Mouse (Mus musculus): ENCODE data around the gene Frmd4a.

The Frmd4a gene

DNA sequence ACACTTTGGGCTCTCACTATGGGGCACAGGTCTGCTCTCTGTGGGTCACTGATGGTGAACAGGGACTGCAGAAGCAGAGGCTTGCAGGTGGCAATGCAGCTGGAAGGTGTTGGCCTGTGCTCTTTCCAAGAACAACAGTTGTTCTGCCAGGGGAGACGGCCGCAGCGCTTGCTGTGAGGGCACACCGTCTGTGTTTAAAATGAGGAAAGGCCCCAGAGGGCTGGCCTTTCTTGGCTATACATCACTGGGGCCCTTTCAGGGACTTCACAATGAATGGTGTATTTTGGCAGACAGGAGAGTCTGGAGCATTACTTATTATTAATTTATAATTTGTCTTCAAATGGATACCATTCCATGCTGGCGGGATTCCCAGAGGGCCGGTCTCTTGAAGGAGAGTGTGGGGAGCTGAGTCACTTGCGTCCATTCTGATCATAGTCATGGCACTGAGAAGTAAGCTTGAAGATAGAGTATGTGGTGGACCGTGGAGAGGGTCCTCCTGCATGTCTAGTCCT lies 268.9 kb downstream of the Frmd4a start:
- no peak for DNase-seq (ENCODE audit: extremely low read depth, low read depth)

DNA sequence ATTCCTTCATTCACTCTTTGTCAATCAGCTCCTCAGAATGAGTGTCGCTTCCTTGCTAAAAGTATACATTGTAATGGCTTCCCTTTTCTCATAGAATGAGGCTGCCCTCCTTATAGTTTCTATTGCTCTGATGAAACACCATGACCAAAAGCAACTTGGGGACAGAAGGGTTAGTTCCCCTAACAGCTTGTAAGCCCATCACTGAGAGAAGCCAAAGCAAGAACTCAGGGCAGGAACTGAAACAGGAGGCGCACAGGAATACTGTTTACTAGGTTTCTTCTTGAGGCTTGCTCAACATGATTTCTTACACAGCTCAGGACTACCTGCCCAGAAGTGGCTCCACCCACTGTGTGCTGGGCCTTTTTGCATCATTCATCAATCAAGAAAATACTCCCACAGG lies 273.0 kb downstream of the Frmd4a start:
- DNase-seq (ENCODE audit: extremely low read depth, low read depth), result no peak

GRCm38 (mm10) chr2:4291100-4291499 lies 273.6 kb downstream of the Frmd4a start:
- no peak for DNase-seq (ENCODE audit: extremely low read depth, low read depth)

DNA sequence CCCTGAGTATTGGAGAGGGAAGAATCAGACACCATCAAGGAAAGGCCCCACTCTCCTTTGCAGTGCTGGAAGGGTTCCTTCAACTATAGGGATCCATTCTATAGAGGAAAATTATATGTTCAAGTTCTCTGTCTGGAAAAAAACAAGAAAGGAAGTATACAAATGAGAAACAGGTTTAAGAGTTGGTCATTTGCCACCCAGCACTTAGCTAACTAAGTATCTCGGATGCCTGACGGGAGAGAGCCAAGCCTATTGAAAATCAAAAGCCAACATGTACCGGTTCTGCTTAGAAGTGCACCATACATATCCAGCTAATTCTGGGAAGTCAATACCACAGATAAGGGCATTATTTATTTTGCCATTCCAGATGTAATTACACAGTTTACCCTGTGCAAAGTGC lies 274.2 kb downstream of the Frmd4a start:
- DNase-seq (ENCODE audit: extremely low read depth, low read depth), result no peak

- no peak for DNase-seq (ENCODE audit: extremely low read depth, low read depth)
These were observed 276.2 kb downstream of the Frmd4a start for GRCm38 (mm10) chr2:4293726-4294125.

DNA sequence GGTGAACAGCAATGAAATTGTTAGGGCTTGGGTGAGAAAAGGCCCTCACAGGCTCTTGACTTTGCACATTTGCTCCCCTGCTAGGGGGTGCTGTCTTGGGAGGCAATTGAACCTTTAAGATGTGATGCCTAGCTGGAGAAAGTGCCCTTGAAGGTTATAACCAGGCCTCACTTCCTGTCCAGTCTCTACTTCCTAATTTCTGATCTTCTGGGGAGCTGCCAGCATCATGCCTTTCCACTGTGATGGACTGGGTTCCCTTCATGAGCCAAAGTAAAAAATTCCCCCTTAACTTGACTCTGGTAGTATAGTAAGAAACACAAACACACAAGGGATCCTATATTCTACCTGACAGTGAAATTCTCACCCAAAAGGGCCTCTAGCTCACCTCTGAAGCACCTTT lies 278.1 kb downstream of the Frmd4a start:
- no peak for DNase-seq (ENCODE audit: extremely low read depth, low read depth)

- DNase-seq (ENCODE audit: extremely low read depth, low read depth), result no peak
These were observed 279.4 kb downstream of the Frmd4a start for GRCm38 (mm10) chr2:4296881-4297280.

DNA sequence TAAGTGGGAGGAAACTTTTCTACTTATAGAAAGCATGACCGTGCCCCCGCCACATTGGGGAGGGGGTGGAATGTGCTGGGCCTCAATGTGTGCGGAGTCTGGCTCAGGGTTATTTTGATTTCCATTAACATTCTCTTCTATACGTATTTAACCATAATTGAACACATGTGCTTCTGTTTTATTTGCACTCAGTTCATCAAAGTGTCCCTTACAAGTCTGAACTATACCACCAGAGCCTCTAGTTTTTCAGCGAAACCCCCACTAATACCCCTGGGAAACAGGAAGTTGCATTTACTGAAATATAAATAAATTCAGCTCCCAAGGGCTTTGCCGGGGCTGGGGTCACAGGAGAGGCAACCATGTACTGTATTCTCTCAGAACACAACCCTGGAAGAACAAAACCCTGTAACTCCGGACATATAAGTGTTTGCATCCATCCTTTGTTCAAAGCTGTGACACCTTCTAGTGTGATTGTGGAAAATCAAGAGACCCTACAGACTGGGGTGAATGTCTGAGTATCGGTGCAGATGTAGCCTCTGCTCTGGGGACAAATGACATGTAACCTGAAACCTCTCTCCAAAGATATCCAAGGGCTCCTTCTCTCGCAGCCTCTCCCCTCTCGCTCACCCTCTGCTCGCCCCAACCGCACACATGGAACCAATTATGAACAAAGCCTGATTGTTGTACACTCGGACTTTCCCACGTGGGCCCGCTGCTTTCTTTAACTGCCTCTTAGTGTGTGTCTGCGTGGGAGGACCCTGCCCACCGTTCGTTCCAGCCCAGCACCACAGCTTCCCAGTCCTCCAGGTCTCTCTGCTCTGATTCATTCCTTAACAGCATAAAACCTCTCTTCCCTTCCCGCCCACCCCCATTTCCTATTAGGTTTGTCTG lies 281.1 kb downstream of the Frmd4a start:
- DNase-seq (ENCODE audit: extremely low read depth, low read depth), result no peak

DNA sequence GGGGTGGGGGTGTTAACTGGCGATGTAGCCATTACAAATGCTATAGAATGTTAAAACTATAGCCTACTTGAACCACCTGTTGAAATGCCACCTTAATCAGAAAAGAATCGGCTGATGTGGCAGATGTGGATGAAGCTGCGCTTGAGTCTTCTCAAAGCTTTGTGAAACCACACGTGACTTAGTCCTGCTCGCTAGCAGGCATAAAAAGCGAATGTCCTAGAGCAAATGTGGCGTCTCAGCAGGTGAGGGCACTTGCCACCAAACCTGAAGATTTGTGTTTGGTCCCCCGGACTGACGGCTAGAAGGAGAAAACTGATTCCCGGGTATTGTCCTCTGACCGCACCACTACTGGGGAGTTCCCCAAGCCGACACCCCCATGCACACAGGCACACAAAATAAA lies 282.1 kb downstream of the Frmd4a start:
- DNase-seq (ENCODE audit: extremely low read depth, low read depth), result no peak

DNA sequence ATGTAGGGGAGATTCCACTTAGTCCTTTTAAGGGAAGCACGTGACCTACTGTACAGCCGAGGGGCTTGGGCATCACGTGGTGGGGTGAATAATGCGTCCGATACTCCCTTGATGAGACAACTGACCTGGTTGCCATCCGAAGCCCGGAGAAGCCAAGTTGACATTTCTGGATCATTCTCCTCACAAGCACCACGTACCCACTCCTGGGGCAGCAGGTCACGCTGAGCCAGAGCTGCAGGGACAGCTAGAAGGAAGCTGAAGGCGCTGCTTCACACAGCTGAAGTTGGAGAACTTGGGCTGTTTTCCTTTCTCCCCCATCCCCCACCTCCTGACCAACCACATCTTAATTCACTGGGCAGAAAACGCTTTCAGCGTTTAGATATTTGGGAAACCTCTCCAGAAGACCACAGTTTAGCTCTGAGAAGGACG lies 282.9 kb downstream of the Frmd4a start:
- no peak for DNase-seq (ENCODE audit: extremely low read depth, low read depth)

DNA sequence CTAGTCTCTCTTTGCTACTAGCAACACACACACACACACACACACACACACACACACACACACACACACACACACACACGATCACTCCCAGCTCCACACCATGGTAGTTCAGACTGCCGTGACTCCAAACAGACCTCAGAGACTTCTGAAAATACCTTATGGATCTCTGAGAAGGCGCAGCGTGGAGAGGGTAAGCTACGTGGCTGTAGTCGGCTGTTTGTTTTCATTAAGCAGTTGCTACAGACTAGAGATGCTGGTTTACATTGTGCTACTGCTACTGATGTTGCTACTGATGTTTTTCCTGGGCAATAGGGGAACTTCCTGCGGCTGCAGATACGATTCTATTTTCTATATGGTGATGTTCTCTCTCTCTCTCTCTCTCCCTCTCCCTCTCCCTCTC lies 283.3 kb downstream of the Frmd4a start:
- no peak for DNase-seq (ENCODE audit: extremely low read depth, low read depth)

GRCm38 (mm10) chr2:4301256-4301655 lies 283.7 kb downstream of the Frmd4a start:
- DNase-seq (ENCODE audit: extremely low read depth, low read depth), result no peak

- no peak for DNase-seq (ENCODE audit: extremely low read depth, low read depth)
These were observed 284.2 kb downstream of the Frmd4a start for GRCm38 (mm10) chr2:4301692-4302091.

- no peak for DNase-seq (ENCODE audit: extremely low read depth, low read depth)
These were observed 284.6 kb downstream of the Frmd4a start for GRCm38 (mm10) chr2:4302119-4302518.

- DNase-seq (ENCODE audit: extremely low read depth, low read depth), result no peak
These were observed 289.6 kb downstream of the Frmd4a start for GRCm38 (mm10) chr2:4307076-4307475.

- DNase-seq (ENCODE audit: extremely low read depth, low read depth), result no peak
These were observed 297.0 kb downstream of the Frmd4a start for GRCm38 (mm10) chr2:4314545-4314944.

GRCm38 (mm10) chr2:4316589-4316988 lies 299.1 kb downstream of the Frmd4a start:
- no peak for DNase-seq (ENCODE audit: extremely low read depth, low read depth)

DNA sequence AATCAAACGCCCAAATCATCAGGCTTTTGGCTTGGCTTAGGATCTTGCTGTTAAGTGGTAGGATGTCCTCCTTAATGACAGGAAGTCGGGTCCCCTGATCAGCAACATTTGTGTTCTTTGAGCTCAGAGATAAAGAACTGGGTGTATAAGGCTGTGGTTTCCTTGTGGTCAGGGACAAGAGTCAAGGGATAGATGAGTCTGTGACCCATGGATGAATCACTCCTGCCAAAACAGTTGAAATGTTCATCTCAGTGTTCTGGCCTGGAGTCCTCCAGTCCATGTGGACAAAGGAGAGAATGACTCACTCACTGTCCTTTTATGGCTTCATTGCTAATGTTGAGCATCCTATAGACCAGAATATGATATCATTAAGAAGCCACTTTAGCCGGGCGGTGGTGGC lies 300.6 kb downstream of the Frmd4a start:
- peak; percentile 14 for DNase-seq (ENCODE audit: extremely low read depth, low read depth)

DNA sequence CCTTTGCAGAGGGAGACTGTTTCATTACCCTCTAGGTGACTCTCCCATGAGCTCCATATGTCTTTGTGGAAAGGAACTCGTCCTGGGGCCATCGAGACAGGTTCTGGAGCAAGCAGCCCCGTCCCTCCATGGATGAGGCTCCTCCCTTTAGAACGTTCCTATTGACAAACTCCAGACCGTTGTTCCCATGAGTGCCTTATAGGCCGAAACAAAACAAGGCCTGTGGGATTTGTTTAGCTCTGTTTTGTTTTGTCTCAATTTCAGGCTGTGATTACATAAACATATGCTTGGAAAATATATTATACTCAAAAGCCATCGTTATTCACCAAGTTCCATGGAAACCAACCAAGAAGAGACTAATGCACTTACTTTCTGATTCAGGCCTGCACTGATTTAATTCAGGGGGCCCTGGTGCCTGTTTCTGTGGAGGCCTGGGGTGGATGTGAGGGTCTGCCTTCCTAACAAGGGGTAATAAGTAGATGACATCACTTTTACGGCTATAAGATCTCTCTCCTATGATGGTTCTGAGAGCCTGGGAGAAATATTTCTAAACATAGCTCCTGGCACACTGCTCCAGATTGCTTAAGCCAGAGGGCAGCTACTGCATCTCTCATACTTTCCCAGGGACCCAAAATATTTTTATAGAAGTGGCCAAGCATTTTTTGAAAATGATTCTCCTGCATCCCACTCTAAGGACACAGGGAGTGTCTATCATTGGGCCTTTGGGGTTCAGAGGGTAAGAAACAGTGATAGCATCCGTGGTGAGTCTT lies 308.9 kb downstream of the Frmd4a start:
- DNase-seq (ENCODE audit: extremely low read depth, low read depth), result no peak

GRCm38 (mm10) chr2:4327011-4327340 lies 309.5 kb downstream of the Frmd4a start:
- DNase-seq (ENCODE audit: extremely low read depth, low read depth), result no peak

GRCm38 (mm10) chr2:4332441-4332840 lies 314.9 kb downstream of the Frmd4a start:
- DNase-seq (ENCODE audit: extremely low read depth, low read depth), result no peak

- DNase-seq (ENCODE audit: extremely low read depth, low read depth), result no peak
These were observed 316.7 kb downstream of the Frmd4a start for GRCm38 (mm10) chr2:4334201-4334600.

All from MEL-GATA-1-ER (cell line).